Mouse (Mus musculus) layer of hippocampus, adult 6 months (tissue): Measurements from ENCODE around the gene Mgat2. TPM values are rescaled to one million over a fixed set of nuclear protein-coding genes. Genes with fewer than 3 reads are reported as not detected.

Experiments used
- long read RNA-seq, 2 experiments: library from polyadenylated mRNA; unstranded; transcript quantifications; one replicate each; pipeline ENCODE4 v2.0.0; 2019 to 2020
- microRNA-seq: library from miRNA; unstranded; fragments of <30 nt; microRNA quantifications from one replicate; pipeline ENCODE4 v1.2.0, GENCODE M21; 2020
- polyA plus RNA-seq: library from polyadenylated mRNA; unstranded; fragments of <200 nt; fragmentation: Nextera tagmentation; gene quantifications from 2 replicates; pipeline ENCODE4 v1.2.3, GENCODE M21; 2021

Mgat2 gene
- polyA plus RNA-seq, result 37.3 and 37.7 TPM in 2 replicates
- long read RNA-seq, experiment 1, transcript Mgat2-201 (1 exons, 2,614 nt), result major isoform, 118 of 118 reads
- long read RNA-seq, experiment 1, partial matches to known transcripts, result 0 of 118 reads
- long read RNA-seq, experiment 1, other reads (novel, unspliced or antisense), result 0 of 118 reads
- long read RNA-seq, experiment 2, transcript Mgat2-201 (1 exons, 2,614 nt), result major isoform, 435 of 435 reads
- long read RNA-seq, experiment 2, partial matches to known transcripts, result 0 of 435 reads
- long read RNA-seq, experiment 2, other reads (novel, unspliced or antisense), result 0 of 435 reads

GRCm38 (mm10) chr12:69183583-69184308, at the start of gene Mgat2, which contains the start of gene Rpl36al:
Gene Mgat2 (plus strand): TSS chr12:69184157.
Gene Rpl36al (minus strand): TSS chr12:69184083.

GRCm38 (mm10) chr12:69158765-69159577, 25.0 kb upstream of the Mgat2 start, which contains the start of gene Rps29:
Gene Rps29 (minus strand): TSS chr12:69159186.

GRCm38 (mm10) chr12:69168461-69169106, 15.4 kb upstream of the Mgat2 start, which contains the start of gene Lrr1:
Gene Lrr1 (plus strand): TSS chr12:69168814.

GRCm38 (mm10) chr12:69196444-69197377, 12.8 kb downstream of the Mgat2 start, which contains the start of gene Gm49383:
Gene Gm49383 (minus strand): TSS chr12:69197104.

GRCm38 (mm10) chr12:69198164-69198535, 14.2 kb downstream of the Mgat2 start, which contains the start of gene Dnaaf2:
Gene Dnaaf2 (minus strand): TSS chr12:69198429.

GRCm38 (mm10) chr12:69204052-69204833, 20.3 kb downstream of the Mgat2 start, which contains the start of gene Gm49384:
Gene Gm49384 (minus strand): TSS chr12:69204267.

GRCm38 (mm10) chr12:69227776-69228466, 44.0 kb downstream of the Mgat2 start, which contains the start of gene Pole2:
Gene Pole2 (minus strand): TSS chr12:69228195.

Small RNA genes within 50 kb of the gene (microRNA-seq; reads per million reads assigned to microRNA genes)
- gene Gm47287 (not detected), gene Gm47295 (1.1 reads per million)

Other genes starting within 250 kb of the Mgat2 start
- gene Rps29, start 25.0 kb upstream of the Mgat2 start, polyA plus RNA-seq, result 7,577 and 7,931 TPM in 2 replicates
- gene Lrr1, start 15.3 kb upstream of the Mgat2 start, polyA plus RNA-seq, result 0.16 TPM in 1 of 2 replicates, not detected in the other
- 696 and 750 TPM in 2 replicates for gene Rpl36al, start 74 bp upstream of the Mgat2 start, polyA plus RNA-seq
- gene Gm49383, start 12.9 kb downstream of the Mgat2 start, polyA plus RNA-seq, result 2.6 and 3.3 TPM in 2 replicates
- 5.2 and 7.0 TPM in 2 replicates for gene Dnaaf2, start 14.3 kb downstream of the Mgat2 start, polyA plus RNA-seq
- gene Gm49384, start 20.1 kb downstream of the Mgat2 start, polyA plus RNA-seq, result 1.2 and 2.5 TPM in 2 replicates
- gene Pole2, start 44.0 kb downstream of the Mgat2 start, polyA plus RNA-seq, result 0.28 and 0.60 TPM in 2 replicates
- gene Klhdc1, start 57.0 kb downstream of the Mgat2 start, polyA plus RNA-seq, result 24.0 and 31.1 TPM in 2 replicates
- gene Klhdc2, start 112.5 kb downstream of the Mgat2 start, polyA plus RNA-seq, result 113 and 121 TPM in 2 replicates
- gene Nemf, start 173.0 kb downstream of the Mgat2 start, polyA plus RNA-seq, result 22.6 and 26.2 TPM in 2 replicates
- 11.7 and 12.5 TPM in 2 replicates for gene Arf6, start 188.0 kb downstream of the Mgat2 start, polyA plus RNA-seq
- gene Gm9887, start 188.3 kb downstream of the Mgat2 start, polyA plus RNA-seq, result 0.70 and 1.0 TPM in 2 replicates